Mouse (Mus musculus) ES-Bruce4 (cell line): ENCODE data around the gene Ap1g1. TPM values are rescaled to one million over a fixed set of nuclear protein-coding genes. Genes with fewer than 3 reads are reported as not detected.

ENCODE experiments used
- H3K27ac ChIP-seq: 2 replicates; pipeline ENCODE4 v1.5.1; 2012; ENCODE audit warnings: low read length, inconsistent platforms; ENCODE audit not compliant: insufficient read depth
- H3K27me3 ChIP-seq: 2 replicates; pipeline ENCODE4 v1.6.1; 2012; ENCODE audit warnings: mild to moderate bottlenecking, low read length, inconsistent platforms; ENCODE audit not compliant: control insufficient read depth, poor library complexity, insufficient read depth, severe bottlenecking
- H3K36me3 ChIP-seq: 2 replicates; pipeline ENCODE4 v1.6.1; 2012; ENCODE audit warnings: inconsistent platforms, mild to moderate bottlenecking, low read length, moderate library complexity; ENCODE audit not compliant: control insufficient read depth, poor library complexity, insufficient read depth, severe bottlenecking
- H3K4me1 ChIP-seq: one replicate; pipeline ENCODE4 v1.8.1; 2011; ENCODE audit warnings: low read length; ENCODE audit not compliant: control insufficient read depth, insufficient read depth
- H3K4me3 ChIP-seq: 2 replicates; pipeline ENCODE4 v1.5.1; 2011; ENCODE audit warnings: low read depth, mild to moderate bottlenecking, low read length
- H3K9ac ChIP-seq: 2 replicates; pipeline ENCODE4 v1.6.1; 2012; ENCODE audit warnings: low read depth, mild to moderate bottlenecking, inconsistent platforms; ENCODE audit not compliant: poor library complexity, severe bottlenecking
- H3K9me3 ChIP-seq: replicated peaks from 2 replicates; pipeline ENCODE4 v1.6.1; 2012; ENCODE audit warnings: mild to moderate bottlenecking, low read length, inconsistent platforms; ENCODE audit not compliant: control insufficient read depth, poor library complexity, insufficient read depth, severe bottlenecking
- CTCF ChIP-seq: IDR thresholded peaks from one replicate; pipeline ENCODE4 v1.8.1; 2011; ENCODE audit warnings: low read depth, low read length
- EP300 ChIP-seq: IDR thresholded peaks from 2 replicates; pipeline ENCODE4 v1.6.1; 2011; ENCODE audit warnings: low read depth, low read length; ENCODE audit not compliant: insufficient read depth
- POLR2A ChIP-seq: IDR thresholded peaks from one replicate; pipeline ENCODE4 v1.8.1; 2011; ENCODE audit warnings: low read length; ENCODE audit not compliant: insufficient read depth
- polyA plus RNA-seq: library from polyadenylated mRNA; stranded (reverse); fragments of >200 nt; gene quantifications from 2 replicates; pipeline ENCODE4 v1.2.4, GENCODE M21; 2011; ENCODE audit warnings: low read depth; ENCODE audit not compliant: missing spikeins, insufficient read depth, insufficient read length

Ap1g1 gene
- polyA plus RNA-seq, 1 experiment = 108 TPM

DNA sequence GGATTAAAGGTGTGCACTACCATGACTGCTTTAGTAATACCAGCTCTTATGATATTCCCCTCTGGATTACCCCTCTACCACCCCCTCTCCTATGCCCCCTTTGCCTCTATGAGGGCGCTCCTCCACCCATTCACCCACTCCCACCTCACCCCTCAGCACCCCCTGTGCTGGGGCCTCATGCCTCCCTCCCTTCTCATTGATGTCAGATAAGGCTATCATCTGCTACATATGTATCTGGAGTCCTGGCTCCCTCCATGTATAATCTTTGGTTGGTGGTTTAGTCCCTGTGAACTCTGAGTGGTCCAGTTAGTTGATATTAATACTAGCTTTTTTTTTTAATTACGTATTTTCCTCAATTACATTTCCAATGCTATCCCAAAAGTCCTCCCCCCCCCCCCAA is 61.5 kb downstream of the Ap1g1 start:
- Histone ChIP-seq H3K9ac (no peak overlapping the region), H3K36me3 (peaks cover 25% of the 10 kb centered on the region), H3K9me3 (no peaks in the 10 kb centered on the region), H3K4me3 (no peak overlapping the region), H3K27ac (no peak overlapping the region), H3K27me3 (no peaks in the 10 kb centered on the region), H3K4me1 (no peaks in the 10 kb centered on the region)
- TF ChIP-seq POLR2A (no peak), EP300 (no peak), CTCF (no peak)

GRCm38 (mm10) chr8:109842468-109842867 is 64.1 kb downstream of the Ap1g1 start:
- TF ChIP-seq CTCF (no peak), POLR2A (no peak), EP300 (no peak)
- H3K27me3 ChIP-seq = no peaks in the 10 kb centered on the region
- H3K27ac ChIP-seq = no peak overlapping the region
- no peaks in the 10 kb centered on the region for H3K9me3 ChIP-seq
- H3K36me3 ChIP-seq = peaks cover 22% of the 10 kb centered on the region
- no peaks in the 10 kb centered on the region for H3K4me1 ChIP-seq
- no peak overlapping the region for H3K4me3 ChIP-seq
- H3K9ac ChIP-seq = no peak overlapping the region

- TF ChIP-seq EP300 = no peak
- no peak for TF ChIP-seq POLR2A
- TF ChIP-seq CTCF = no peak
- peaks cover 44% of the 10 kb centered on the region for H3K36me3 ChIP-seq
- no peaks in the 10 kb centered on the region for H3K9me3 ChIP-seq
- no peak overlapping the region for H3K4me3 ChIP-seq
- no peaks in the 10 kb centered on the region for H3K4me1 ChIP-seq
- no peaks in the 10 kb centered on the region for H3K27me3 ChIP-seq
- H3K9ac ChIP-seq = no peak overlapping the region
- H3K27ac ChIP-seq = no peak overlapping the region
Observed at GRCm38 (mm10) chr8:109847866-109848265, 69.5 kb downstream of the Ap1g1 start.

DNA sequence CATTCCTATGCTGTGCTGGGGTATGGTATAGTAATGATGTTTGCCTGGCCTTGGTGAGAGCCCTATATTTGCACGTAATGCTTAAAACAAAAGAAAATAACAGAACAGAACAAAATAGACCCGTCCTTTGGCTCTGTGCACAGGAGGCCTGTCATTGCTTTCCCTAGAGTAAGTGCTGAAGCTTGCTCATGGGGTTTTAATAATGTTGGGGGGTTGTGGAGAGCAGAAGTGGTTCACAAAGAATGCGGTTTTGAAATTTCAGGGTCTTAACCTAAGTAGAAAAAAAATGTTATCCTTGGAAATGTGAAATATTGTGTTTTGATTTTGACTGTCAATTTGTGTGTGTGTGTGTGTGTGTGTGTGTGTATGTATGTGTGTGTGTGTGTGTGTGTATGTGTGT is 70.6 kb downstream of the Ap1g1 start:
- H3K9me3 ChIP-seq = no peaks in the 10 kb centered on the region
- H3K36me3 ChIP-seq = peaks cover 35% of the 10 kb centered on the region
- no peak overlapping the region for H3K4me3 ChIP-seq
- H3K4me1 ChIP-seq = no peaks in the 10 kb centered on the region
- no peak overlapping the region for H3K9ac ChIP-seq
- TF ChIP-seq POLR2A = no peak
- no peak for TF ChIP-seq CTCF
- no peak for TF ChIP-seq EP300
- no peak overlapping the region for H3K27ac ChIP-seq
- H3K27me3 ChIP-seq = no peaks in the 10 kb centered on the region

DNA sequence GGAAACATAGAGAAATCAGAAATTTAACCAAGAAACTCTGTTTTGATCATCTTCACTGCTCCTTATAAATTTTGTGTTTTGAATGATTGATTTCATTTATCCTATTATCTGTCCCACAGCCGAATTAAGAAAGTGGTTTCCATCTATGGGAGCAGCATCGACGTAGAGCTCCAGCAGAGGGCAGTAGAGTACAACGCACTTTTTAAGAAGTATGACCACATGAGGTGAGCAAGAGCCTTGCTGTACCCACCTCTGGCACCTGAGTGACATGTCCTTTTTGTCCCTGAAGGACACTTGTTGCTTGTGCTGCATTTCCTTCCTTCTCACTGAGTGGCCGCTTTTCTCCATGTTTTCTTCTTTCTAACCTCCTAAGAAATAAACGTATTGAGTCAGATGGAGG is 75.1 kb downstream of the Ap1g1 start:
- TF ChIP-seq CTCF (peak; percentile 67), EP300 (no peak)
- H3K27me3 ChIP-seq = no peaks in the 10 kb centered on the region
- peaks cover 50% of the 10 kb centered on the region for H3K36me3 ChIP-seq
- no peak overlapping the region for H3K9ac ChIP-seq
- no peaks in the 10 kb centered on the region for H3K4me1 ChIP-seq
- H3K9me3 ChIP-seq = no peaks in the 10 kb centered on the region
- no peak overlapping the region for H3K27ac ChIP-seq
- H3K4me3 ChIP-seq = no peak overlapping the region

DNA sequence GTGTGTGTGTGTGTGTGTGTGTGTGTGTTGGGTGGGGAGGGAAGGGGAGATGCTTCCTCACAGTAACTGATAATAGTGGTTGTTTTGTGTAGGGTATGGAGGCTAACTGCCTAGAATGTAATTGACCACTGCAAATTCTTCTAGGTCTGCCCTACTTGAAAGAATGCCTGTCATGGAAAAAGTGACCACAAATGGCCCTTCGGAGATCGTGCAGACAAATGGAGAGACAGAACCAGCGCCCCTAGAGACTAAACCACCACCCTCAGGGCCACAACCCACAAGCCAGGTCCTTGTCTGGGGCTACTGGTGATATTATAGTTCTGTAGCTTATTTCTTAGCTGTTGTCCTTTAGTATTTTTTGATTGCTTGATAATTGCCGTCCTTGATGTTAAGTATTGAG is 76.2 kb downstream of the Ap1g1 start:
- no peaks in the 10 kb centered on the region for H3K9me3 ChIP-seq
- peaks cover 51% of the 10 kb centered on the region for H3K36me3 ChIP-seq
- H3K27ac ChIP-seq = no peak overlapping the region
- no peaks in the 10 kb centered on the region for H3K4me1 ChIP-seq
- no peaks in the 10 kb centered on the region for H3K27me3 ChIP-seq
- no peak overlapping the region for H3K9ac ChIP-seq
- TF ChIP-seq EP300 = no peak
- TF ChIP-seq CTCF = no peak
- TF ChIP-seq POLR2A = no peak
- no peak overlapping the region for H3K4me3 ChIP-seq
